Mouse (Mus musculus): ENCODE data around the gene Olfr938. TPM values are rescaled to one million over a fixed set of nuclear protein-coding genes. Genes with fewer than 3 reads are reported as not detected.

Olfr938 gene
- not detected in 2 replicates for polyA plus RNA-seq (2014; fragmentation: Nextera tagmentation; extraction: Ambion mirVana)

DNA sequence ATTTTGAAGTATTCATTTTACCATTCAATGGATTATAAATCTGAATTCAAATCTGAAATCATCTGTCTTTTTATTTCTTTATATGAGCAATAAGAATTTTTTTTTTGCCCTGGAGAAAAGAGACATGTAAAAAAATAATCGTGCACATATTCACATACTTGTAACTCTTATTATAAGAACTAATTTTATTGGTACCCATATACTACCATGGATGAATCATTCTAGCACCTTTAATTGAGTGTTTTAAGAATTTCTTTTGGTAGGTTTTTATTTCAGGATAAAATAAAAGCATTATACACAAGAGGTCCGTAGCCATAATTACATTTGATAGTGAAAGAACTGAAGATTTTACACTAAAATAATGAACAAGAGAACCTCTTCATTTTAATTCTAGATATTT, at the start of gene Olfr938:
Olfr938 (minus strand) TSS at position 101 of the 400 bp plus-strand sequence.
- H3K9me3 ChIP-seq (replicated peaks; ENCODE audit: control insufficient read depth, low read length) = no peaks in the 10 kb centered on the region
- H3K4me3 ChIP-seq (ENCODE audit: low read depth, low read length) = no peak within 1 kb of the TSS
- no peak within 1 kb of the TSS for H3K4me2 ChIP-seq (ENCODE audit: low read depth, low read length)
- H3K27ac ChIP-seq (replicated peaks; ENCODE audit: low read depth, low read length) = no peak within 1 kb of the TSS
- no peak within 1 kb of the TSS for H3K9ac ChIP-seq (replicated peaks; ENCODE audit: low read length)
- no peaks in the 10 kb centered on the region for H3K36me3 ChIP-seq (replicated peaks; ENCODE audit: control insufficient read depth, insufficient read depth, low read depth, low read length)
- no peaks in the 10 kb centered on the region for H3K27me3 ChIP-seq (ENCODE audit: control insufficient read depth, insufficient read depth, low read length)
- no peak for DNase-seq (ENCODE audit: low spot score)
- 89% methylated on average over 2 of the region's 2 CpGs for WGBS
- H3K4me1 ChIP-seq (ENCODE audit: control insufficient read depth, insufficient read depth, low read length) = no peaks in the 10 kb centered on the region
- ATAC-seq (replicated peaks; ENCODE audit: insufficient number of reproducible peaks, low FRiP score, low TSS enrichment, low read depth) = no peak

DNA sequence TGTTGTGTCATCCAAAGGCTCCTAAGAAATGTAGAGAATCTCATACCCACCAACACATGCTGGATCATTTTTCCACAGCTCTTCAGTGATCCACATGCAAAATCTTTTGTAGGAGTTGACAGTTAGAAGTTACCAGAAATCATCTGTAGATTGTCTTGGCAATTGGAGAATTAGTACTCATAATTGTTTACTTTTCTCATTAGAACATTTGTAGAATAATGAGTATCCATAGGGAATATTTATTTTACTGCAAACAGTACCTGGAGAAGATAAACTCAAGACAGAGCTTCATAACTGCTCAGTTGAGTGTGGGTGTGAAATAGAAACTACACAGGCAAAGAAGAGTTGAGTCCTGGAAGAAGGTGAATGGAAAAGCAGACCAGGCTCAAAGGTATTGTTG, 49.1 kb upstream of the Olfr938 start, which contains the start of gene Olfr27:
Olfr27 (plus strand) TSS at position 301 of the 400 bp plus-strand sequence.
- ATAC-seq (replicated peaks; ENCODE audit: insufficient number of reproducible peaks, low FRiP score, low TSS enrichment, low read depth) (no peak), DNase-seq (ENCODE audit: low spot score) (no peak)
- Histone ChIP-seq H3K4me2 (ENCODE audit: low read depth, low read length) (no peak within 1 kb of the TSS), H3K9me3 (replicated peaks; ENCODE audit: control insufficient read depth, low read length) (no peaks in the 10 kb centered on the region), H3K27me3 (ENCODE audit: control insufficient read depth, insufficient read depth, low read length) (no peaks in the 10 kb centered on the region), H3K4me3 (ENCODE audit: low read depth, low read length) (no peak within 1 kb of the TSS), H3K9ac (replicated peaks; ENCODE audit: low read length) (no peak within 1 kb of the TSS), H3K36me3 (replicated peaks; ENCODE audit: control insufficient read depth, insufficient read depth, low read depth, low read length) (no peaks in the 10 kb centered on the region), H3K27ac (replicated peaks; ENCODE audit: low read depth, low read length) (no peak within 1 kb of the TSS), H3K4me1 (ENCODE audit: control insufficient read depth, insufficient read depth, low read length) (no peaks in the 10 kb centered on the region)

DNA sequence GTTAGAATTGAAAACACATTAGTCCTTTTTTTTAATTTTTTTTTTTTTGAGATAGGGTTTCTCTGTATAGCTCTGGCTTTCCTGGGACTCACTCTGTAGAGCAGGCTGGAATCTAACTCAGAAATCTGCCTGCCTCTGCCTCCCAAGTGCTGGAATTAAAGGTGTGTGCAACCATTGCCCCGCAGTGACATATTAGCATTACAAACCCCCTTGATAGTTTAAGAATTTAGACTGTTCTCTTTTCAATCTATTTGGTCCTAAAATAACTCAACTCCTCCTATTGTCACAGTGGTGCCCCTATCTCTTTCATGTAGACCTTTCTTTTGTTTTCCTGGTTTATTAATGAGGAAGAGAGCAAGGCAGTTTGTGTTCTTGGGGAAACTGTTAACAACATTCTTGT, 48.6 kb upstream of the Olfr938 start:
- ATAC-seq (replicated peaks; ENCODE audit: insufficient number of reproducible peaks, low FRiP score, low TSS enrichment, low read depth) (no peak), DNase-seq (ENCODE audit: low spot score) (no peak)
- no peaks in the 10 kb centered on the region for H3K36me3 ChIP-seq (replicated peaks; ENCODE audit: control insufficient read depth, insufficient read depth, low read depth, low read length)
- no peak overlapping the region for H3K27ac ChIP-seq (replicated peaks; ENCODE audit: low read depth, low read length)
- H3K9ac ChIP-seq (replicated peaks; ENCODE audit: low read length) = no peak overlapping the region
- no peak overlapping the region for H3K4me3 ChIP-seq (ENCODE audit: low read depth, low read length)
- H3K27me3 ChIP-seq (ENCODE audit: control insufficient read depth, insufficient read depth, low read length) = no peaks in the 10 kb centered on the region
- no peaks in the 10 kb centered on the region for H3K9me3 ChIP-seq (replicated peaks; ENCODE audit: control insufficient read depth, low read length)
- no peaks in the 10 kb centered on the region for H3K4me1 ChIP-seq (ENCODE audit: control insufficient read depth, insufficient read depth, low read length)
- no peak overlapping the region for H3K4me2 ChIP-seq (ENCODE audit: low read depth, low read length)
- WGBS = 88% methylated on average over 1 of the region's 1 CpGs

DNA sequence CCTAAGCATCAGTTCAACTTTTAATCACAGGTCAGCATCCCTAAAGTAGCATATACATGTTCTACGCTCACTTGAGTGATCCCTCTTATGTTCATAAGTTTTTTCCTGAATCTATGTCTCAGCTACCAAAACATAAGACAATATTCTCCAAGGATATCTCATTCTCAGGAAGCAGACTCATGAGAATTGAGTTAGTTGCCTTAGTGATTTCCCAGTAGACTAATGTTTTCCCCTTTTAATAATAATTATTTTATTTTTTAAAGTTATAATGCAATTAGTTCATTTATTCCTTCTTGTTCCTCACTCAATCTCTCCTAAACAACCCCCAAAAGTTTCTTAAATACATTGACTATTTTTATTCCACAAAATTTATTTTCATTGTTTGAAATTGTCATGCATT, 13.8 kb downstream of the Olfr938 start, which contains the start of gene Olfr937:
Olfr937 (minus strand) TSS at position 101 of the 400 bp plus-strand sequence.
- Histone ChIP-seq H3K4me2 (ENCODE audit: low read depth, low read length) (no peak within 1 kb of the TSS), H3K9ac (replicated peaks; ENCODE audit: low read length) (no peak within 1 kb of the TSS), H3K4me3 (ENCODE audit: low read depth, low read length) (no peak within 1 kb of the TSS), H3K9me3 (replicated peaks; ENCODE audit: control insufficient read depth, low read length) (no peaks in the 10 kb centered on the region), H3K27me3 (ENCODE audit: control insufficient read depth, insufficient read depth, low read length) (no peaks in the 10 kb centered on the region), H3K36me3 (replicated peaks; ENCODE audit: control insufficient read depth, insufficient read depth, low read depth, low read length) (no peaks in the 10 kb centered on the region), H3K4me1 (ENCODE audit: control insufficient read depth, insufficient read depth, low read length) (no peaks in the 10 kb centered on the region), H3K27ac (replicated peaks; ENCODE audit: low read depth, low read length) (no peak within 1 kb of the TSS)
- no peak for DNase-seq (ENCODE audit: low spot score)
- 83% methylated on average over 1 of the region's 1 CpGs for WGBS
- ATAC-seq (replicated peaks; ENCODE audit: insufficient number of reproducible peaks, low FRiP score, low TSS enrichment, low read depth) = no peak

Small RNA genes lying within 50 kb of the gene (microRNA-seq; reads per million reads assigned to microRNA genes)
- gene Gm25032 (ENCODE audit: borderline number of aligned reads) (not detected), gene Gm25529 (ENCODE audit: borderline number of aligned reads) (not detected)

Other genes with a start within 250 kb of the Olfr938 start
- gene Olfr924, start 234.4 kb downstream of the Olfr938 start, polyA plus RNA-seq (2014; fragmentation: Nextera tagmentation; extraction: Ambion mirVana) = not detected in 2 replicates
- not detected in 2 replicates for gene Olfr26, start 223.8 kb downstream of the Olfr938 start, polyA plus RNA-seq (2014; fragmentation: Nextera tagmentation; extraction: Ambion mirVana)
- not detected in 2 replicates for gene Olfr926, start 201.8 kb downstream of the Olfr938 start, polyA plus RNA-seq (2014; fragmentation: Nextera tagmentation; extraction: Ambion mirVana)
- gene Olfr930, start 149.1 kb downstream of the Olfr938 start, polyA plus RNA-seq (2014; fragmentation: Nextera tagmentation; extraction: Ambion mirVana) = not detected in 2 replicates
- not detected in 2 replicates for gene Olfr933, start 106.6 kb downstream of the Olfr938 start, polyA plus RNA-seq (2014; fragmentation: Nextera tagmentation; extraction: Ambion mirVana)
- not detected in 2 replicates for gene Olfr934, start 90.6 kb downstream of the Olfr938 start, polyA plus RNA-seq (2014; fragmentation: Nextera tagmentation; extraction: Ambion mirVana)
- not detected in 2 replicates for gene Olfr935, start 79.2 kb downstream of the Olfr938 start, polyA plus RNA-seq (2014; fragmentation: Nextera tagmentation; extraction: Ambion mirVana)
- not detected in 2 replicates for gene Olfr146, start 55.5 kb downstream of the Olfr938 start, polyA plus RNA-seq (2014; fragmentation: Nextera tagmentation; extraction: Ambion mirVana)
- not detected in 2 replicates for gene Olfr937, start 13.9 kb downstream of the Olfr938 start, polyA plus RNA-seq (2014; fragmentation: Nextera tagmentation; extraction: Ambion mirVana)
- not detected in 2 replicates for gene Olfr27, start 49.2 kb upstream of the Olfr938 start, polyA plus RNA-seq (2014; fragmentation: Nextera tagmentation; extraction: Ambion mirVana)
- gene Olfr943, start 87.4 kb upstream of the Olfr938 start, polyA plus RNA-seq (2014; fragmentation: Nextera tagmentation; extraction: Ambion mirVana) = not detected in 2 replicates
- not detected in 2 replicates for gene Olfr944, start 123.0 kb upstream of the Olfr938 start, polyA plus RNA-seq (2014; fragmentation: Nextera tagmentation; extraction: Ambion mirVana)
- gene Olfr1537, start 171.1 kb upstream of the Olfr938 start, polyA plus RNA-seq (2014; fragmentation: Nextera tagmentation; extraction: Ambion mirVana) = not detected in 2 replicates
- gene Olfr945, start 197.9 kb upstream of the Olfr938 start, polyA plus RNA-seq (2014; fragmentation: Nextera tagmentation; extraction: Ambion mirVana) = not detected in 2 replicates
- gene Olfr948, start 247.2 kb upstream of the Olfr938 start, polyA plus RNA-seq (2014; fragmentation: Nextera tagmentation; extraction: Ambion mirVana) = not detected in 2 replicates

Data from embryonic facial prominence, embryonic 11.5 days (tissue).